ENCODE assay signal across 20 mouse cellular contexts in genomic region chr15:80831170-80831569, GRCm38 (mm10).
DNase-seq lines count a peak whose midpoint lies in the region; ATAC-seq and TF ChIP-seq lines count a peak whose summit lies in the region.
"Had no signal": no experiment of that assay in that cellular context is flagged by ENCODE, and none has a peak within 500 bp of the region (broad histone marks: within the 10 kb centered on the region; RNA-seq: fewer than 3 reads in every experiment).

No protein-coding gene starts in this region.

- intact Hi-C loops in heart, postnatal 14 days (cut with DNase I), result no loop called here

- no peak for TF ChIP-seq CTCF in liver, postnatal 0 days (IDR thresholded peaks at IDR 0.05; ENCODE audit: low read depth)
- TF ChIP-seq CTCF in kidney, adult 2 months (conservative IDR thresholded peaks at IDR 0.05; ENCODE audit: insufficient read depth, insufficient read length, low read depth, low read length), result no peak

- H3K27ac ChIP-seq in heart, embryonic 11.5 days (ENCODE audit: low read depth, low read length), result no peak overlapping the region
- peak overlapping the region; percentile 49 for H3K27ac ChIP-seq in liver, embryonic 12.5 days
- H3K27ac ChIP-seq in liver, postnatal 0 days (ENCODE audit: low read depth), result no peak overlapping the region
- 0 out of 2 replicates have a peak overlapping the region, but pooled peaks have one; percentile 12 for H3K27ac ChIP-seq in liver, embryonic 16.5 days (ENCODE audit: low read length)
- H3K27ac ChIP-seq in kidney, adult 2 months (ENCODE audit: insufficient read depth, low read depth, low read length), result no peak overlapping the region
- H3K27ac ChIP-seq: forebrain, embryonic 13.5 days; heart, embryonic 15.5 days; hindbrain, embryonic 15.5 days had no signal

- no peak for TF ChIP-seq EP300 in liver, postnatal 0 days (IDR thresholded peaks at IDR 0.05; ENCODE audit: low read depth)

- no peak for DNase-seq in heart, postnatal 14 days
- DNase-seq in liver, postnatal 0 days, result no peak
- no peak for DNase-seq in kidney, adult 2 months
- DNase-seq in ovary, postnatal 10 days (ENCODE audit: low spot score), result no peak
- DNase-seq: adrenal gland, adult 2 months; adrenal gland, postnatal 25 days; cerebellum, adult 18-20 months; cerebellum, adult 9-11 months; cerebellum, postnatal 36 days; forebrain, postnatal 0 days; gastrocnemius, postnatal 14 days; heart, postnatal 36 days had no signal

- no peak for ATAC-seq in heart, embryonic 11.5 days (replicated peaks; ENCODE audit: insufficient number of reproducible peaks, low FRiP score, low TSS enrichment)
- ATAC-seq in liver, embryonic 12.5 days, result no peak
- ATAC-seq in liver, postnatal 0 days, result no peak
- no peak for ATAC-seq in liver, embryonic 16.5 days (ENCODE audit: low read depth)
- ATAC-seq: activated CD4-positive, CD25-positive, alpha-beta regulatory T cell, adult 4 months; forebrain, embryonic 13.5 days; forebrain, postnatal 0 days; Patski had no signal

- peak overlapping the region; percentile 14; the same call in 1 of the 2 replicates for H3K4me2 ChIP-seq in heart, embryonic 11.5 days
- peak overlapping the region; percentile 41 for H3K4me2 ChIP-seq in liver, embryonic 12.5 days
- H3K4me2 ChIP-seq in liver, postnatal 0 days (ENCODE audit: low read depth, low read length), result no peak overlapping the region
- H3K4me2 ChIP-seq in liver, embryonic 16.5 days (ENCODE audit: low read depth, low read length), result peak overlapping the region; percentile 10; the same call in 1 of the 2 replicates
- H3K4me2 ChIP-seq: forebrain, embryonic 13.5 days; heart, embryonic 15.5 days; hindbrain, embryonic 15.5 days had no signal

- peaks cover 41% of the 10 kb centered on the region for H3K4me1 ChIP-seq in heart, embryonic 11.5 days (ENCODE audit: control insufficient read depth, insufficient read depth, low read length)
- peaks cover 92% of the 10 kb centered on the region for H3K4me1 ChIP-seq in liver, embryonic 12.5 days
- H3K4me1 ChIP-seq in liver, postnatal 0 days (ENCODE audit: insufficient read depth), result peaks cover 51% of the 10 kb centered on the region
- peaks cover 50% of the 10 kb centered on the region for H3K4me1 ChIP-seq in liver, embryonic 16.5 days (ENCODE audit: control insufficient read depth, low read depth, low read length)
- peaks cover 10% of the 10 kb centered on the region; the same call in 1 of the 2 replicates for H3K4me1 ChIP-seq in kidney, adult 2 months (ENCODE audit: control insufficient read depth, insufficient read depth, low read length)

- no peak for TF ChIP-seq POLR2A in kidney, adult 2 months (IDR thresholded peaks at IDR 0.05; ENCODE audit: low read depth, low read length)

- H3K9me3 ChIP-seq in heart, embryonic 11.5 days (replicated peaks; ENCODE audit: control insufficient read depth, low read length), result no peaks in the 10 kb centered on the region
- no peaks in the 10 kb centered on the region for H3K9me3 ChIP-seq in liver, embryonic 12.5 days (replicated peaks)
- no peaks in the 10 kb centered on the region for H3K9me3 ChIP-seq in liver, postnatal 0 days (ENCODE audit: low read length)
- H3K9me3 ChIP-seq in liver, embryonic 16.5 days (replicated peaks; ENCODE audit: control insufficient read depth, low read length), result no peaks in the 10 kb centered on the region
- H3K9me3 ChIP-seq: forebrain, embryonic 13.5 days; heart, embryonic 15.5 days; hindbrain, embryonic 15.5 days had no signal

- 33% methylated on average over 3 of the region's 3 CpGs for WGBS in heart, embryonic 11.5 days (ENCODE audit: insufficient replicate concordance)
- 24% methylated on average over 3 of the region's 3 CpGs for WGBS in liver, embryonic 12.5 days (ENCODE audit: insufficient replicate concordance)
- 42% methylated on average over 3 of the region's 3 CpGs for WGBS in liver, postnatal 0 days (ENCODE audit: insufficient replicate concordance)
- WGBS in liver, embryonic 16.5 days (ENCODE audit: insufficient replicate concordance), result 29% methylated on average over 3 of the region's 3 CpGs
- 80% methylated on average over 3 of the region's 3 CpGs for WGBS in kidney, adult 2 months

- no peak overlapping the region for H3K9ac ChIP-seq in heart, embryonic 11.5 days (ENCODE audit: low read depth, low read length)
- peak overlapping the region; percentile 1; the same call in 1 of the 2 replicates for H3K9ac ChIP-seq in liver, embryonic 12.5 days
- no peak overlapping the region for H3K9ac ChIP-seq in liver, postnatal 0 days (replicated peaks)
- no peak overlapping the region for H3K9ac ChIP-seq in liver, embryonic 16.5 days (ENCODE audit: low read depth, low read length)
- H3K9ac ChIP-seq: forebrain, embryonic 13.5 days; forebrain, postnatal 0 days; heart, embryonic 15.5 days; hindbrain, embryonic 15.5 days had no signal

- H3K4me3 ChIP-seq in heart, embryonic 11.5 days (ENCODE audit: low read depth, low read length), result no peak overlapping the region
- H3K4me3 ChIP-seq in liver, embryonic 12.5 days, result no peak overlapping the region
- no peak overlapping the region for H3K4me3 ChIP-seq in liver, postnatal 0 days (ENCODE audit: low read depth, low read length)
- H3K4me3 ChIP-seq in liver, embryonic 16.5 days (ENCODE audit: low read depth, low read length), result no peak overlapping the region
- no peak overlapping the region for H3K4me3 ChIP-seq in kidney, adult 2 months (ENCODE audit: insufficient read depth, low read depth, low read length)
- H3K4me3 ChIP-seq: forebrain, embryonic 13.5 days; heart, embryonic 15.5 days; hindbrain, embryonic 15.5 days had no signal

- no peaks in the 10 kb centered on the region for H3K27me3 ChIP-seq in heart, embryonic 11.5 days (ENCODE audit: control insufficient read depth, insufficient read depth, low read length)
- no peaks in the 10 kb centered on the region for H3K27me3 ChIP-seq in liver, embryonic 12.5 days (replicated peaks)
- H3K27me3 ChIP-seq in liver, postnatal 0 days (ENCODE audit: insufficient read depth, low read length), result no peaks in the 10 kb centered on the region
- no peaks in the 10 kb centered on the region for H3K27me3 ChIP-seq in liver, embryonic 16.5 days (ENCODE audit: control insufficient read depth, insufficient read depth, low read depth, low read length)
- no peaks in the 10 kb centered on the region for H3K27me3 ChIP-seq in kidney, adult 2 months (replicated peaks; ENCODE audit: control insufficient read depth, insufficient read depth, low read length)
- H3K27me3 ChIP-seq: forebrain, embryonic 13.5 days; heart, embryonic 15.5 days; hindbrain, embryonic 15.5 days; Patski had no signal

- H3K36me3 ChIP-seq in heart, embryonic 11.5 days (ENCODE audit: control insufficient read depth, insufficient read depth, low read length), result no peaks in the 10 kb centered on the region
- peaks cover 6% of the 10 kb centered on the region; the same call in 1 of the 2 replicates for H3K36me3 ChIP-seq in liver, embryonic 12.5 days
- peaks cover 3% of the 10 kb centered on the region; the same call in 1 of the 2 replicates for H3K36me3 ChIP-seq in liver, postnatal 0 days (replicated peaks; ENCODE audit: insufficient read depth, low read length)
- no peaks in the 10 kb centered on the region for H3K36me3 ChIP-seq in liver, embryonic 16.5 days (ENCODE audit: control insufficient read depth, insufficient read depth)
- H3K36me3 ChIP-seq in kidney, adult 2 months (ENCODE audit: control insufficient read depth, insufficient read depth, low read length), result no peaks in the 10 kb centered on the region
- H3K36me3 ChIP-seq: heart, embryonic 15.5 days; hindbrain, embryonic 15.5 days had no signal

Comparison
In these comparisons a context has a peak if more than half of its experiments do, and no peak if none do; other contexts are left out.
1. H3K27ac ChIP-seq: peak in liver, embryonic 12.5 days (single experiment) and liver, embryonic 16.5 days (single experiment); none in heart, embryonic 11.5 days (single experiment), liver, postnatal 0 days (single experiment) and kidney, adult 2 months (single experiment).